In genomic region chr8:30952818-30953217, GRCm38 (mm10) we compare ENCODE assay signal across 28 mouse cellular contexts.
"Had no signal": no experiment of that assay in that cellular context is flagged by ENCODE, and none has a peak within 500 bp of the region (broad histone marks: within the 10 kb centered on the region; RNA-seq: fewer than 3 reads in every experiment).

No protein-coding gene starts in this region.

- H3K4me3 ChIP-seq: embryonic facial prominence, embryonic 10.5 days; embryonic facial prominence, embryonic 12.5 days; embryonic facial prominence, embryonic 13.5 days; embryonic facial prominence, embryonic 15.5 days; erythroblast, embryonic 14.5 days; forebrain, embryonic 10.5 days; forebrain, embryonic 12.5 days; forebrain, embryonic 13.5 days; forebrain, embryonic 15.5 days; gastrocnemius, adult 2 months; heart, adult 2 months had no signal

- DNase-seq: cerebellum, adult 2 months; cerebellum, adult 8-10 months; cerebellum, adult 9-10 months; cerebellum, adult 9-11 months; cerebellum, postnatal 10 days; cerebellum, postnatal 14 days; cerebellum, postnatal 25 days; cerebellum, postnatal 36 days; embryo, embryonic 11 days; forebrain, postnatal 0 days; gastrocnemius, adult 2 months; gastrocnemius, postnatal 10 days; gastrocnemius, postnatal 14 days; gastrocnemius, postnatal 25 days; gastrocnemius, postnatal 36 days; heart, adult 18-20 months; heart, adult 2 months had no signal

- H3K27me3 ChIP-seq: embryonic facial prominence, embryonic 12.5 days; embryonic facial prominence, embryonic 15.5 days; forebrain, embryonic 12.5 days; forebrain, embryonic 13.5 days; forebrain, embryonic 15.5 days had no signal

- H3K9me3 ChIP-seq: embryonic facial prominence, embryonic 10.5 days; embryonic facial prominence, embryonic 12.5 days; embryonic facial prominence, embryonic 13.5 days; embryonic facial prominence, embryonic 15.5 days; forebrain, embryonic 10.5 days; forebrain, embryonic 12.5 days; forebrain, embryonic 13.5 days; forebrain, embryonic 15.5 days had no signal

- ATAC-seq: forebrain, embryonic 13.5 days; forebrain, embryonic 14.5 days; forebrain, embryonic 15.5 days; forebrain, embryonic 16.5 days; forebrain, postnatal 0 days had no signal

- H3K4me1 ChIP-seq: embryonic facial prominence, embryonic 10.5 days; embryonic facial prominence, embryonic 12.5 days; embryonic facial prominence, embryonic 13.5 days; embryonic facial prominence, embryonic 15.5 days; forebrain, embryonic 10.5 days; forebrain, embryonic 12.5 days; forebrain, embryonic 13.5 days; forebrain, embryonic 15.5 days had no signal

- H3K9ac ChIP-seq: embryonic facial prominence, embryonic 12.5 days; embryonic facial prominence, embryonic 13.5 days; embryonic facial prominence, embryonic 15.5 days; forebrain, embryonic 12.5 days; forebrain, embryonic 13.5 days; forebrain, embryonic 15.5 days; forebrain, postnatal 0 days had no signal

- H3K27ac ChIP-seq: embryonic facial prominence, embryonic 10.5 days; embryonic facial prominence, embryonic 12.5 days; embryonic facial prominence, embryonic 13.5 days; embryonic facial prominence, embryonic 15.5 days; forebrain, embryonic 10.5 days; forebrain, embryonic 12.5 days; forebrain, embryonic 13.5 days; forebrain, embryonic 15.5 days; gastrocnemius, adult 2 months; heart, adult 2 months had no signal

- H3K36me3 ChIP-seq: embryonic facial prominence, embryonic 10.5 days; embryonic facial prominence, embryonic 12.5 days; embryonic facial prominence, embryonic 13.5 days; embryonic facial prominence, embryonic 15.5 days; forebrain, embryonic 10.5 days; forebrain, embryonic 12.5 days; forebrain, embryonic 15.5 days had no signal

- H3K4me2 ChIP-seq: embryonic facial prominence, embryonic 12.5 days; embryonic facial prominence, embryonic 13.5 days; embryonic facial prominence, embryonic 15.5 days; forebrain, embryonic 12.5 days; forebrain, embryonic 13.5 days; forebrain, embryonic 15.5 days had no signal
